Mouse (Mus musculus) erythroblast, embryonic 14.5 days (primary cell): ENCODE results near the gene Folr2. TPM values are rescaled to one million over a fixed set of nuclear protein-coding genes. Genes with fewer than 3 reads are reported as not detected.

Experiments used
- H3K27me3 ChIP-seq: 2 replicates; pipeline ENCODE4 v1.6.1; 2012; ENCODE audit warnings: inconsistent platforms; ENCODE audit not compliant: control insufficient read depth
- H3K36me3 ChIP-seq: 2 replicates; pipeline ENCODE4 v1.6.1; 2012; ENCODE audit warnings: mild to moderate bottlenecking, inconsistent platforms; ENCODE audit not compliant: control insufficient read depth
- H3K4me1 ChIP-seq: 2 replicates; pipeline ENCODE4 v1.6.1; 2012; ENCODE audit warnings: inconsistent platforms; ENCODE audit not compliant: control insufficient read depth
- H3K4me3 ChIP-seq: replicated peaks from 2 replicates; pipeline ENCODE3; 2012; ENCODE audit warnings: moderate library complexity, mild to moderate bottlenecking, inconsistent platforms
- H3K9me3 ChIP-seq: 2 replicates; pipeline ENCODE4 v1.6.1; 2012; ENCODE audit warnings: low read length, inconsistent platforms, mixed read lengths; ENCODE audit not compliant: control insufficient read depth
- GATA1 ChIP-seq: IDR thresholded peaks from 2 replicates; pipeline ENCODE4 v1.6.1; 2012; ENCODE audit warnings: low read length, inconsistent platforms, mixed read lengths
- TAL1 ChIP-seq: IDR thresholded peaks from 3 replicates; pipeline ENCODE4 v1.6.1; 2012; ENCODE audit warnings: low read length, inconsistent platforms, mixed read lengths
- polyA plus RNA-seq: library from polyadenylated mRNA; stranded (reverse); fragments of >175 nt; gene quantifications from 2 replicates; pipeline ENCODE4 v1.2.3, GENCODE M21; 2012

The Folr2 gene
- polyA plus RNA-seq: not detected in 2 replicates

DNA sequence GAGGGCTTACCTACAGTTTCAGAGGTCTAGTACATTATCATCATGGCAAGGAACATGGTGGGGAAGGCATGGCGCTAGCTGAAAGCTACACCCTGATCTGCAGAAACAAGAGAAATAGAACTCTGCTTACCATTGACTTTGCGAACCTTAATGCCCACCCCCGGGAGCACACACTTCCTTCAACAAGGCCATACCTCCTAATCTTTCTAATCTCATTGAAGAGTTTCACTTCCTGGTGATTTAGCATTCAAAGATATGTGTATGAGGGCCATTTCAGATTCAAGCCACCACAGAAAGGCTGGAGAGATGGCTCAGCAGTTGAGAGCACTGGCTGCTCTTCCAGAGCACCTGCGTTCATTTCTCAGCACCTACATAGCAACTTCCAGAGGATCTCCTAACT is at the start of gene Folr2:
TSS of gene Folr2 (minus strand) at position 101 of the 400 bp plus-strand sequence.
- no peak for TF ChIP-seq GATA1
- TF ChIP-seq TAL1: no peak
- no peaks in the 10 kb centered on the region for H3K36me3 ChIP-seq
- H3K9me3 ChIP-seq: no peaks in the 10 kb centered on the region

DNA sequence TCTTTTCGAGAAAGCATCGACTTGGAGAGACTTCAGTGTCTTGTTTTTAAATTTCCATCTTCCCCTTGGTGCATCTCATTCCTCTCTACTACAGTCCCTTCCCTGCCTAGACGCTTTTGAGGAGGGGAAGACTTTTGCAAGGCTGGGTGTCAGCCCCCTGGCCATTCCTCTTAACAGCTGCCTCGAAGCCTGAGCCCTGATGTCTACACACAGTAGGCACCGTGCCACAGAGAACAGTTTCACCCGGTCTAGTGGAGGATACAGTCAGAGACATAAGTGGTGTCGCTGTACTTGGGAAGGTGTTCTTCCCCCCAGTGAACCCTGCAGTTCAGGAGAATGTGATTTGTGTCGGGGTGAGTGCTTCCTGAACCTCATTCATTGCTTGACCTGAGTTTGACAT is 49.7 kb upstream of the Folr2 start:
- peak overlapping the region; percentile 93 for H3K4me3 ChIP-seq
- peaks cover 56% of the 10 kb centered on the region for H3K36me3 ChIP-seq

More for the DNA sequence above, at the start of gene Folr2:
- Histone ChIP-seq H3K4me1 (no peaks in the 10 kb centered on the region), H3K4me3 (no peak within 1 kb of the TSS), H3K27me3 (no peaks in the 10 kb centered on the region)

GRCm38 (mm10) chr7:101906287-101906681 is 49.3 kb upstream of the Folr2 start, which contains the start of gene Tomt:
Gene Tomt, minus strand, starts transcription at chr7:101906359.
- H3K4me1 ChIP-seq: peaks cover 42% of the 10 kb centered on the region
- peak within 1 kb of the TSS; percentile 93 for H3K4me3 ChIP-seq
- H3K9me3 ChIP-seq: peaks cover 2% of the 10 kb centered on the region; the same call in 1 of the 2 replicates
- no peaks in the 10 kb centered on the region for H3K27me3 ChIP-seq
- peaks cover 53% of the 10 kb centered on the region for H3K36me3 ChIP-seq
- TF ChIP-seq TAL1 (no peak), GATA1 (no peak)

More for the DNA sequence above, 49.7 kb upstream of the Folr2 start:
- TF ChIP-seq TAL1 (no peak), GATA1 (no peak)
- peaks cover 42% of the 10 kb centered on the region for H3K4me1 ChIP-seq
- peaks cover 2% of the 10 kb centered on the region; the same call in 1 of the 2 replicates for H3K9me3 ChIP-seq
- H3K27me3 ChIP-seq: no peaks in the 10 kb centered on the region

GRCm38 (mm10) chr7:101905561-101906286 is 48.7 kb upstream of the Folr2 start, which contains the start of gene Lamtor1:
Gene Lamtor1, plus strand, starts transcription at chr7:101905904.
- no peaks in the 10 kb centered on the region for H3K27me3 ChIP-seq
- TF ChIP-seq GATA1 (no peak), TAL1 (no peak)
- H3K9me3 ChIP-seq: peaks cover 2% of the 10 kb centered on the region; the same call in 1 of the 2 replicates
- H3K4me1 ChIP-seq: peaks cover 42% of the 10 kb centered on the region
- peak within 1 kb of the TSS; percentile 93 for H3K4me3 ChIP-seq
- H3K36me3 ChIP-seq: peaks cover 53% of the 10 kb centered on the region

DNA sequence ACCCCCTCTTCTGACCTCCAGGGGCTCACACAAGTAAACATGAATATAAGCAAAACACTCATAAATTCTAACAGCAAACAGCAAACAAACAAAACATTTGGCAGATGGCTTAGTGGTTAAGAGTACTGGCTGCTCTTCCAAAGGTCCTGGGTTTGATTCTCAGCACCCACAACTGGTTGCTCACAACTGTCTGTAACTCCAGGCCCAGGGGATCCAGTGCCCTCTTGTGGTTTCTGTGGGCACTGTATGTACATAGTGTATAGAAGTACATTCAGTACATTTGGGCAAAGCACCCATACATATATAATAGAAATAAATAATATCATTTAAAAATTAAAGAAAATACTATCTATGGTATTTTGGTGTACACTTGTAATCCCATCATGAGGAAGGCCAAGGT is 45.9 kb upstream of the Folr2 start:
- Histone ChIP-seq H3K4me3 (no peak overlapping the region), H3K27me3 (no peaks in the 10 kb centered on the region), H3K9me3 (peaks cover 2% of the 10 kb centered on the region; the same call in 1 of the 2 replicates), H3K4me1 (peaks cover 36% of the 10 kb centered on the region), H3K36me3 (peaks cover 52% of the 10 kb centered on the region)
- TF ChIP-seq GATA1: no peak
- no peak for TF ChIP-seq TAL1

DNA sequence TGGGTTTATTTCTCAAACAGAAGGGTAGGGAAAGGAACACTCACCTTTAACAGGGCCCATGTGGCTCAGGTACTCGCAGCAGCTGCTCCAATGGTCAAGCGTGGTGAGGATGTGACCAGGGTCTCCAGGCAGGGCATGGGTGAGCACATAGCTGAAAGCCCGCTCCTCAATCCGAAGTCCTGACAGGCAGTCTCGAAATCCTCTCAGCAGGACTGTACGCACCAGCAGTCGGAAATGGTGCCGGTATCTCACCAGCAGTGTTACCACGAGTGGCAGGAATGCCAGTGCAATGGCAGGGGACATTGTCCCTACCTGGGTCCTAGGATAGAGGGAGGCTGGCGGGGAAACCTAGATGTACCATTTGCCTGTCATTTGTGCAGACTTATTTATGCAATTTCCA is 45.0 kb upstream of the Folr2 start:
- Histone ChIP-seq H3K4me1 (peaks cover 37% of the 10 kb centered on the region), H3K27me3 (no peaks in the 10 kb centered on the region), H3K4me3 (no peak overlapping the region), H3K9me3 (peaks cover 2% of the 10 kb centered on the region; the same call in 1 of the 2 replicates), H3K36me3 (peaks cover 50% of the 10 kb centered on the region)
- no peak for TF ChIP-seq GATA1
- no peak for TF ChIP-seq TAL1

GRCm38 (mm10) chr7:101900331-101901097 is 43.5 kb upstream of the Folr2 start:
- no peak overlapping the region for H3K4me3 ChIP-seq
- no peak for TF ChIP-seq TAL1
- TF ChIP-seq GATA1: no peak
- no peaks in the 10 kb centered on the region for H3K27me3 ChIP-seq
- peaks cover 35% of the 10 kb centered on the region for H3K4me1 ChIP-seq
- peaks cover 2% of the 10 kb centered on the region; the same call in 1 of the 2 replicates for H3K9me3 ChIP-seq
- H3K36me3 ChIP-seq: peaks cover 48% of the 10 kb centered on the region

- Histone ChIP-seq H3K9me3 (no peaks in the 10 kb centered on the region), H3K27me3 (no peaks in the 10 kb centered on the region), H3K4me1 (peaks cover 39% of the 10 kb centered on the region), H3K36me3 (peaks cover 37% of the 10 kb centered on the region), H3K4me3 (peak overlapping the region; percentile 90)
- peak; percentile 38; the same call in 1 of the 2 replicates for TF ChIP-seq GATA1
- no peak for TF ChIP-seq TAL1
Observed at GRCm38 (mm10) chr7:101896104-101897066, 39.4 kb upstream of the Folr2 start.
